Mouse (Mus musculus) lung, adult 2 months (tissue): ENCODE results near the gene Gjc1. TPM values are rescaled to one million over a fixed set of nuclear protein-coding genes. Genes with fewer than 3 reads are reported as not detected.

Experiments used
- DNase-seq: peaks from one replicate; pipeline ENCODE4 v3.0.0; 2022
- H3K4me1 ChIP-seq: fragments of 200-500 bp; 2 replicates; pipeline ENCODE4 v1.6.1; 2011; ENCODE audit warnings: low read length; ENCODE audit not compliant: control insufficient read depth, insufficient read depth
- H3K4me3 ChIP-seq: fragments of 200-500 bp; replicated peaks from 2 replicates; pipeline ENCODE3; 2011; ENCODE audit warnings: low read depth, mild to moderate bottlenecking, control low read depth, low read length; ENCODE audit errors: extremely low read depth
- CTCF ChIP-seq: fragments of 200-500 bp; IDR thresholded peaks from 2 replicates; pipeline ENCODE4 v1.5.1; 2011; ENCODE audit warnings: mild to moderate bottlenecking, low read length, control low read depth; ENCODE audit not compliant: insufficient read depth
- POLR2A ChIP-seq: fragments of 200-500 bp; IDR thresholded peaks from 2 replicates; pipeline ENCODE4 v1.6.1; 2011; ENCODE audit warnings: low read depth, mild to moderate bottlenecking, control low read depth, low read length, borderline replicate concordance; ENCODE audit errors: extremely low read depth
- WGBS: fragments of 180-500 bp; shearing (Covaris S2); methylation state at CpG from one replicate; pipeline ENCODE4 v1.1.7; 2018; 5-methylcytosine and 5-hydroxymethylcytosine counted together
- polyA plus RNA-seq: library from polyadenylated mRNA; depleted of rRNA; stranded (reverse); fragments of >200 nt; gene quantifications from 2 replicates; pipeline ENCODE4 v1.2.3, GENCODE M21; 2012; rRNA removed

Gene Gjc1
- polyA plus RNA-seq, 1 experiment: 14.8 TPM

DNA sequence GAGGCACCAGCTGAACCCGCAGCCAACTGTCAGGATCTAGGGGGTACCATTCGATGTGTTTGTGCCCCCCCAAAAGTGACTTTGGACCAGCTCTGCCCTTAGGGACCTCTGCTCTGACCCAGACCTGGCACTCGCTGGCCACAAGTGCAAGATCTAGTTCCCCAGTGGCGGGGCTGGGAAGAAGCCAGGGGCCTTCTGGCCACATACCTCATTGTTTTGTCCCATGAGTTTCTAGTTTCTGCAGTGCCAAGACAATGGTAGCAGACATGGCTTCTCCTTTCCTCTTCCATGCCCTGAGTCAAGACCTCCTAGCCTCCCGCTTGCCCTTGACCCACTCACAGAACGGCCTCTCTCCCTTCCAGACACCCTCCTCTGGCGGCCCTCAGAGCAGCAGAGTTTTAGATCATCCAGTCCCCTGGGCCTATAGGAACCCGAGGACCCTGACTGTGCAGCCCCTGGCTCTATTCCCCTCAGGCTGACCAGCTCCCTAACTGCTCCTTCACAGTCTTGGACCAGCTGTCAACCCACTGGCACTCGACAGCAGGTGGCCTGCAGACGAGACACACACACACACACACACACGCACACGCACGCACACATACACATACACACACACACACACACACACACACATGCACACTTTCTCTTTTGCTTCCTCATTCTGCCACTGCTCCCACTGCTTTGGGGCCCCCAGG is 66.5 kb downstream of the Gjc1 start:
- no peak for DNase-seq
- H3K4me1 ChIP-seq: no peaks in the 10 kb centered on the region
- TF ChIP-seq CTCF (no peak), POLR2A (no peak)
- 68% methylated on average over 13 of the region's 13 CpGs for WGBS
- H3K4me3 ChIP-seq: no peak overlapping the region

DNA sequence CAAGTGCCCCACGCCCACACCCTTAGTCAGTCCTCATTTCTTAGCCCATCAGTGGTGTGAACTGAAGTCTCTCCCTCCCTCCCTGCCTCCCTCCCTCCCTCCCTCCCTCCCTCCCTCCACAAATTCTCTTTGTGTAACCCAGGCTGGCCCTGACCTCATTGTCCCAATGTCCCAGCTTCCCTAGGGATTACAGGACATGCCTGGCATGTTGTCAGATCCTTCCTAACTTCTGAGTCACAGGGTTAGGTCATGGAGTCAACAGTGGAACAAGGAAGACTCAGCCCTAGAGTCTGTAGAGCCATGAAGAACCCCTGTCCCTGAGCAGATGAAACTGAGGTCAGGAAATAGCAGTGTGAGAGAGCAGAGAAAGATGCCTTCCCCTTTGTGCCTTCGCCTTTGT is 69.8 kb downstream of the Gjc1 start:
- no peaks in the 10 kb centered on the region for H3K4me1 ChIP-seq
- 82% methylated on average over 2 of the region's 2 CpGs for WGBS
- TF ChIP-seq POLR2A (no peak), CTCF (no peak)
- H3K4me3 ChIP-seq: no peak overlapping the region
- DNase-seq: no peak

Other genes starting within 250 kb of the Gjc1 start
- gene Gm11627, start 240.2 kb downstream of the Gjc1 start, polyA plus RNA-seq: 2.4 and 2.5 TPM in 2 replicates
- gene Fzd2, start 215.3 kb downstream of the Gjc1 start, polyA plus RNA-seq: 45.5 and 50.9 TPM in 2 replicates
- not detected in 2 replicates for gene Meioc, start 156.0 kb downstream of the Gjc1 start, polyA plus RNA-seq
- gene Ccdc43, start 121.9 kb downstream of the Gjc1 start, polyA plus RNA-seq: 4.3 and 5.0 TPM in 2 replicates
- gene Adam11, start 58.3 kb downstream of the Gjc1 start, polyA plus RNA-seq: 3.3 and 3.6 TPM in 2 replicates
- gene Higd1b, start 16.1 kb upstream of the Gjc1 start, polyA plus RNA-seq: 52.5 and 72.6 TPM in 2 replicates
- gene Eftud2, start 61.3 kb upstream of the Gjc1 start, polyA plus RNA-seq: 74.5 and 77.7 TPM in 2 replicates
- 1.00 and 1.3 TPM in 2 replicates for gene Ccdc103, start 61.5 kb upstream of the Gjc1 start, polyA plus RNA-seq
- gene Fam187a, start 65.5 kb upstream of the Gjc1 start, polyA plus RNA-seq: 0.11 and 0.19 TPM in 2 replicates
- 0.15 and 0.24 TPM in 2 replicates for gene Gfap, start 81.2 kb upstream of the Gjc1 start, polyA plus RNA-seq
- 0.61 and 0.99 TPM in 2 replicates for gene Kif18b, start 105.4 kb upstream of the Gjc1 start, polyA plus RNA-seq
- gene C1ql1, start 127.0 kb upstream of the Gjc1 start, polyA plus RNA-seq: 0.22 TPM in 2 replicates
- gene Nmt1, start 208.5 kb upstream of the Gjc1 start, polyA plus RNA-seq: 24.0 and 32.2 TPM in 2 replicates
- gene Dcakd, start 208.6 kb upstream of the Gjc1 start, polyA plus RNA-seq: 54.4 and 58.2 TPM in 2 replicates